Mouse (Mus musculus): ENCODE results near the gene Olfr1184. TPM values are rescaled to one million over a fixed set of nuclear protein-coding genes. Genes with fewer than 3 reads are reported as not detected.
"Not testable (repeated sequence)": the region's sequence is repeated elsewhere in the genome, so short reads cannot be mapped to it uniquely, and the experiment has no call there.

The Olfr1184 gene
- not detected in 2 replicates for polyA plus RNA-seq (2015; fragmentation: Nextera tagmentation; extraction: Ambion mirVana)

DNA sequence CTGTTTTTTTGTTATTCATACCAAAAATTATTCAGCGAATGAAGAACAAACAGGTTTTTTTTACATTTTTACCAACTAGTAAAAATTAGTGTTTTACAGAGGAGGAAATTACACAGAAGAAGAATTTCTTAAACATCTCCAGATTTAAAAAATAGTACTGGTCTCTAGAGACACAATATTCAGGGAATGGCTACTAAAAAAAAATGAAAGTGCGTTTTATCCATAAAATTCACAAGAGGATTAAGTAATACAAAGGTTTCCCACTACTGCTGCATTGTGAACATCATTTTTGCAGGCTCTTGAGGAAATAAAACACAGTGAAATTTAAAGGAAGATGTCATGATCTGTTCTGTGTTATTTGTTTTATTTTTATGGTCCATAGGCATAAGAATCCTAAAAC lies at the start of gene Olfr1184:
TSS of gene Olfr1184 (plus strand) at position 301 of the 400 bp plus-strand sequence.
- no peak for DNase-seq (ENCODE audit: low spot score)

DNA sequence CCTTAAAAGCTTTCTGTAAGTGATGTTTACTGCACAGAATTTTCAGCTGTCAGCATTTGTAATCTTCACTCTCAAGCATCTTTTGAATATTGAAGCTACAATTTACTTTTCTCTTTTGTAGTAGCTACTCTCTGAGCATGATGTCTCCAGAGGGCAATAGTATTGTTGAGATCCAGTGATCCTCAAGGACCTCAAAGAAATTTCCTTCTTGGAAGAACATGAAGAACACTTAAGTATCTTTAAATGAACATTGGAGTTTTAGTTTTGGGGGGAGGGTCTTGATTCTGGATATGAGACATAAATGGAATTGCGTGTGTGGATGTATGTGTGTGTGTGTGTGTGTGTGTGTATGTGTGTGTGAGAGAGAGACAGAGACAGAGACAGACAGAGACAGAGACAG lies 34.4 kb upstream of the Olfr1184 start, which contains the start of gene Gm13757:
TSS of gene Gm13757 (minus strand) at position 101 of the 400 bp plus-strand sequence.
- DNase-seq (ENCODE audit: low spot score), result no peak

DNA sequence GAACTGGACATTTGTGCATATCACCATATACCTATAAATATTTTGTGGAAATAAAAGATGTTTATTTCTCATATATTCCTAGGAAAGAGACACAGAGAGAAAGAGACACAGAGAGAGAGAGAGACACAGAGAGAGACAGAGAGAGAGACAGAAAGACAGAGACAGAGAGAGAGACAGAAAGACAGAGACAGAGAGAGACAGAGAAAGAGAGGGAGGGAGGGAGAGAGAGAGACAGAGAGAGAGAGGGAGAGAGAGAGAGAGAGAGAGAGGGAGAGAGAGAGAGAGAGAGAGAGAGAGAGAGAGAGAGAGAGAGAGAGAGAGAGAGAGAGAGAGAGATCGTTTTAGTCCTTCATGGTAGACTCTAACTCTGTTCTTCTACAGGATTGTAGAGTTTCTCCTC lies 28.8 kb upstream of the Olfr1184 start, which contains the start of gene Olfr1183:
TSS of gene Olfr1183 (plus strand) at position 301 of the 400 bp plus-strand sequence.
- DNase-seq (ENCODE audit: low spot score), result not testable (repeated sequence)

DNA sequence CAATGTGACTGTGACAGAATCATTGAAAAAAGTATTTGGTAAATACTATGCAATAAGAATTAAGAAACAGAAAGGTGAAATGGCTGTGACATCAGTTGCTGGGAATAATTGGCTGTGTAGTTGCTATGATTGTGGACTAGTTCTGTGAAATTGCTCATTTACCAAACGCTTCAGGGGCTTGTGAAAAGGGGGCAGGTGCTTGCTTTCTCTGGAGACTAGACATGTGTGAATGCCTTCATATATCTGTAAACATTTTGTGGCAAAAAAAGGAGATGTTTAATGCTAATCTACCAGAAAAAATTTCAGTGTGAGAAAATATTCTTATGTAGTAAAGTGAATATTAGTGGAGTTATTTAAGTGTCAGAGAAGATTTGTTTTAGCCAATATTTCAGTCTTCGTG lies 9.6 kb downstream of the Olfr1184 start, which contains the start of gene Olfr1185-ps1:
TSS of gene Olfr1185-ps1 (plus strand) at position 301 of the 400 bp plus-strand sequence.
- no peak for DNase-seq (ENCODE audit: low spot score)

DNA sequence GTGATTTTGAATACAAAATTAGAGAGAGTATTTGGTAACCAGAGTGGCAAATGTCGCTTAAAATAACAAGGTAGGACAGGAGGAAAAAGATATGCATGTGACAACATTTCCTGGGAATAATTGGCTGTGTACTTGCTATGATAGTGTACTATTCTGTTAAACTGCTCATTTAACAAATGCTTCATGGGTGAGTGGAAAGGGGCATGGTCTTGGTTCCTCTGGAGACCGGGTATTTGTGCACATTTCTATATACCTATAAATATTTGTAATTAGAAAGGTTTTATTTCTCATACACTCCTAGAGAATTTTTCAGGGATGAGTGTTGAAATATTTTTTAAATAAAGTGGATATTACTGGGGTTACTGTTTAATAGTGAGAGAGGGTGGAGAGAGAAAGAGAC lies 34.9 kb downstream of the Olfr1184 start, which contains the start of gene Olfr1186:
TSS of gene Olfr1186 (plus strand) at position 301 of the 400 bp plus-strand sequence.
- DNase-seq (ENCODE audit: low spot score), result no peak

DNA sequence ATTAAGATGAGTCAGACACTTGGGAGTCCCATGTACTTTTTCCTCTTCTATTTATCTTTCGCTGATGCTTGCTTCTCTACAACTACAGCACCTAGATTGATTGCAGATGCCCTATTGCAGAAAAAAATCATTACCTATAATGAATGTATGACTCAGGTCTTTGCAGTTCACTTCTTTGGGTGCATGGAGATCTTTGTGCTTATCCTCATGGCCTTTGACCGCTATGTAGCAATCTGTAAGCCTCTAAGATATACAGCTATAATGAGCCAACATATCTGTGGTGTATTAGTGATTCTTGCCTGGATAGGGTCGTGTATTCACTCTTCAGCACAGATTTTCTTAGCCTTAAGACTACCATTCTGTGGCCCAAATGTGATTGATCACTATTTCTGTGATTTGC lies 42.3 kb downstream of the Olfr1184 start:
- no peak for DNase-seq (ENCODE audit: low spot score)

Other genes with a start within 250 kb of the Olfr1184 start
- 0.03 TPM in 1 of 2 replicates, not detected in the other for gene Olfr1173, start 203.7 kb upstream of the Olfr1184 start, polyA plus RNA-seq (2015; fragmentation: Nextera tagmentation; extraction: Ambion mirVana)
- gene Olfr1174-ps, start 168.5 kb upstream of the Olfr1184 start, polyA plus RNA-seq (2015; fragmentation: Nextera tagmentation; extraction: Ambion mirVana), result not detected in 2 replicates
- gene Olfr1175-ps, start 156.4 kb upstream of the Olfr1184 start, polyA plus RNA-seq (2015; fragmentation: Nextera tagmentation; extraction: Ambion mirVana), result not detected in 2 replicates
- not detected in 2 replicates for gene Olfr1176, start 146.9 kb upstream of the Olfr1184 start, polyA plus RNA-seq (2015; fragmentation: Nextera tagmentation; extraction: Ambion mirVana)
- gene Olfr1177-ps, start 137.1 kb upstream of the Olfr1184 start, polyA plus RNA-seq (2015; fragmentation: Nextera tagmentation; extraction: Ambion mirVana), result not detected in 2 replicates
- not detected in 2 replicates for gene Olfr1178, start 96.5 kb upstream of the Olfr1184 start, polyA plus RNA-seq (2015; fragmentation: Nextera tagmentation; extraction: Ambion mirVana)
- gene Olfr1179, start 77.1 kb upstream of the Olfr1184 start, polyA plus RNA-seq (2015; fragmentation: Nextera tagmentation; extraction: Ambion mirVana), result not detected in 2 replicates
- not detected in 2 replicates for gene Olfr1180, start 64.4 kb upstream of the Olfr1184 start, polyA plus RNA-seq (2015; fragmentation: Nextera tagmentation; extraction: Ambion mirVana)
- gene Olfr1181, start 57.4 kb upstream of the Olfr1184 start, polyA plus RNA-seq (2015; fragmentation: Nextera tagmentation; extraction: Ambion mirVana), result not detected in 2 replicates
- not detected in 2 replicates for gene Gm13757, start 34.5 kb upstream of the Olfr1184 start, polyA plus RNA-seq (2015; fragmentation: Nextera tagmentation; extraction: Ambion mirVana)
- not detected in 2 replicates for gene Olfr1183, start 28.7 kb upstream of the Olfr1184 start, polyA plus RNA-seq (2015; fragmentation: Nextera tagmentation; extraction: Ambion mirVana)
- not detected in 2 replicates for gene Olfr1185-ps1, start 9.7 kb downstream of the Olfr1184 start, polyA plus RNA-seq (2015; fragmentation: Nextera tagmentation; extraction: Ambion mirVana)
- not detected in 2 replicates for gene Olfr1186, start 35.0 kb downstream of the Olfr1184 start, polyA plus RNA-seq (2015; fragmentation: Nextera tagmentation; extraction: Ambion mirVana)
- gene Olfr1188, start 73.3 kb downstream of the Olfr1184 start, polyA plus RNA-seq (2015; fragmentation: Nextera tagmentation; extraction: Ambion mirVana), result not detected in 2 replicates
- not detected in 2 replicates for gene Olfr1189, start 102.9 kb downstream of the Olfr1184 start, polyA plus RNA-seq (2015; fragmentation: Nextera tagmentation; extraction: Ambion mirVana)
- not detected in 2 replicates for gene Olfr1191-ps1, start 156.9 kb downstream of the Olfr1184 start, polyA plus RNA-seq (2015; fragmentation: Nextera tagmentation; extraction: Ambion mirVana)
- gene Olfr1192-ps1, start 164.9 kb downstream of the Olfr1184 start, polyA plus RNA-seq (2015; fragmentation: Nextera tagmentation; extraction: Ambion mirVana), result not detected in 2 replicates
- gene Olfr1193, start 192.0 kb downstream of the Olfr1184 start, polyA plus RNA-seq (2015; fragmentation: Nextera tagmentation; extraction: Ambion mirVana), result not detected in 2 replicates
- gene Olfr1195, start 205.6 kb downstream of the Olfr1184 start, polyA plus RNA-seq (2015; fragmentation: Nextera tagmentation; extraction: Ambion mirVana), result not detected in 2 replicates
- not detected in 2 replicates for gene Olfr1196, start 221.0 kb downstream of the Olfr1184 start, polyA plus RNA-seq (2015; fragmentation: Nextera tagmentation; extraction: Ambion mirVana)
- gene Olfr1197, start 248.8 kb downstream of the Olfr1184 start, polyA plus RNA-seq (2015; fragmentation: Nextera tagmentation; extraction: Ambion mirVana), result not detected in 2 replicates

All from thymus, postnatal 0 days (tissue).